Mouse (Mus musculus): ENCODE measurements around the gene Qrich2.
"Not testable (repeated sequence)": the region's sequence is repeated elsewhere in the genome, so short reads cannot be mapped to it uniquely, and the experiment has no call there.

The Qrich2 gene

DNA sequence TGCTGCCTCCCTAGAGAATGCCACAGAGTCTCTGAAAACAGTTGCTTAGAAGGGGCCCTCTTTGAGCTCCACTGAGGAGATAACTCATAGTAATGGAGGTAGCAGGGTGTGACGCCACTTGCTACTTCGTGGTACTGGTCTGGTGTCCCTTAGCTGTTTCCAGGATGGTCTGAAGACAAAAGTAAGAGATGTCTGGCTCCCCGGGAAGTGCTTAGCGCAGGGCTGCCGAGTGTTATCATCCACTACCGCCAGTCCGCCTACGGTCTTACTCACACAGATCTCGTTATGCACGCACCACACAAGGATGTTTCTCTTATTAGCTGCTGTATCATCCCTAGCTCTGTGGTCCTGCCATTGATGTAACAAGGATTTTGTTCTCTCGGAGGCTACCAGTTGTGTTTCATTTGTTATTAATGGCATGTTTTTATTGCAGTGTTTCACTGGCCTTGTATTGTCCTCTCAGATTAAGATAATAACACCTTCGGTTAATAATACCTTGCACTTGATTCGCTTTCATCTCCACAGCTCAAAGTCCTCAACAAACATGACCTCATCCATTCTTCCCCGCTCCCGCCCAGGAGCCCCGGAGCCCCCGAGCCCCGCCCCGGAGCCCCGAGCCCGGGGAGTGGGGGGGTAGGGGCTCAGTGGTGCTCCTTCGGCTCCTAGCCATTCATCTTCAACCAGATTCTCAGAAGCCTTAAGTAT, 35.2 kb downstream of the Qrich2 start:
- DNase-seq (ENCODE audit: low spot score in 2 of 2) = no peak

DNA sequence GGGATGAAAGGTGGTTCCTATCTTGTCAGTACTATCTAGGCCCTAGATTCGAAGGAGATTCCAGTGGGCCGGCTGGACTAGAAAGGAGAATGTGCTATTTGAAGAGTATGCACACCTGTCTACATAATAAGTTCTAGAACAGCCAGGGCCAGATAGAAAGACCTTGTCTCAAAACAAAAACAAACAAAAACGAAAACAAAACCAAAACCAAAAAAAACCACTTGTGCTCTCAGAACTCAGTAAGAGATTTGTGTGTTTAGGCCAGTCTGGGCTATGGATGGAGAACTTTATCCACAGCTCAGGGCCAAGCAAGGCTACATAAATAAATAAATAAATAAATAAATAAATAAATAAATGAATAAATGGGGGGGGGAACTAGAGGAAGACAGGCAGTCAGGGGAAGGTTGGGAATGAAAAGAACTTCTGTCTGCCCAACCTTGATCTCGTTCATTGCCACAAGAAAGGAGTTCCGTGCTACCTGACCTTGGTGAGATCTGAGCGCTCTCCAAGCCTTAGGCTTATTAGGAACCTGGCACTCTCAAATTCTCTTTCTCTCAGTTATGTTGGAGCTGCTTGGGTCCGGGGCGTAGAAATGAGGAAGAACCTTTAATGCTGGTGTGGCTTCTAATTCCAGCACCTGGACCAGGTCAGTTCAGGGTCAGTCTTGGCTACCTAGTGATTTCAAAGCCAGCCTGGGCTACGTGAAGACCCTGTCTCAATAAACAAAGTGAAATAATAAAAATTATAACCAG, 36.0 kb downstream of the Qrich2 start:
- DNase-seq (ENCODE audit: low spot score in 2 of 2) = no peak

DNA sequence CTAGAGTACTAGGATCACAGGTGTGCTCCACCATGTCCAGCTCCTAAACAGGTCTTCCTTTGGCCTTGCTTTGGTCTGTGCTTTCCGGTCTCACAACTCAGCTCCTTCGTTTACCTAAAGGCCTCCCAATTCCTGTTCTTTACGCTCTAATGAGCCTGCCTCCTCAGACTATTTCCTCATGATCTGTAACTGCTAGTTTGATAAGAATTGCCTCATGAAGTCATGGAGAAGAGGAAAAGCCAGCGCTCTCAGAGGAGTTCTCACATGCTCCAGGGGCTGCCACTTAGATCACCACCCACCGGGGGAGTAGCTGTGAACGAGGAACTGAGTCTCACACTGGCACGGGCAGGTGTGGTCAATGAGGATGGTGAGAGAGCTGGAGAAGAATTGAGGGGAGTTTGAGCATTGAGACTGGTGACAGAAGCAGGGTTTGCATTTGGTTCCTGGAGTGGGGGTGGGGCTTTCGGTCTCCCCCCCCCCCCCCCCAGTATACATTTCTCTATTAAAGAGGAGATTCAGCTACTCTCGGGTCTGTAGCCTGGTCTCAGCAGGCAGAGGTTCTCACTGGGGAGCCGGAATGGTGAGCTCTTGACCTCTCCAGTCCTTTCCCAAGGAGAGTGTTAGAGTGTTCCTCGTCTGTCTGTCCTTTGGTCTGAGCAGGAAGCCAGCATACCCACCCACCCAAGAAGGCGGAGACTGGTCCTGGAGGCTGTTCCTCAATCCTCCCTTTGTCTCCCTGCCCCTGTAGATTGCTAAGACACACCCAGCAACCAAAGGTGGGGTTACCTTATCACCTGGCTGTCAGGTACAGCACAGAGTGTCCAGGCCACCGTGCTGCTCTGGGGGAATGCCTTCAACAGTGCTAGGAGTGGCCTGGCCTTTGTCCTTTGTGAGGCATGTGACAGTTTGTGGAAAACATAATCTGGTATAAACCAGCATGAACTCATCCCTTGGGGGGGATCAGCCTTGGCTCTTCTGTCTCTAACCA, 36.9 kb downstream of the Qrich2 start:
- DNase-seq (ENCODE audit: low spot score in 2 of 2) = no peak

DNA sequence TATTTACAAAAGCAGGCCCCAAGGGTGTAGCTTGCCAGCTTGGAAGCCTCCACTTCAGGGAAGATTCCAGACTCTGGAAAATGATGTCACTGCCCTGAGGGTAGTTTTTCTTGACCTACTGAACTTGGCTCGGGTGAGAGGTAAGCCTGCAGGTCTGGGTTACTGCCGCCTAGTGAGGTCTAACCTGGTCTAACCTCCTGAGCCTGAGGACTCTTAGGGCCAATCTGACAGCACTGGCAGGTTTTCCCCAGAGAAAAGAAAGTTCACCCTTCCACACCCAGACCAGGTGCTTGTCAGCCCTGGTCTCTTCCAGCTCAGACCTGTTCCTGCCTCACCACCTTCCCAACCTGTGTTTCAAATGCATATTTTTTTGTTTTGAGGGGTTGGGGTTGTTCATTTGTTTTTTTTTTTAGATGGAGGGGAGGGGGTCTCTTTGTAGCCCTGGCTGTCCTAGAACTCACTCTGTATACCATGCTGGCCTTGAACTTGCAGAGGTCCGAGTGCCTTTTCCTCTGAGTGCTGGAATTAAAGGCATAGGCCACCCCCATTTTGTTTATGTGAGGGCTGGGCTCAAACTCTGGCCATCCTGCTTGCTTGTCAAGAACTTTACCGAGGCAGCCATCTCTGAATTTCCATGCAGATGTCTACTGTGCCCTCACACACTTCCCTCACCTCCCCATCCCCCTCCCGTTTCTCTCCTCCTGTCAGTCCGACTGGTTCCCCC, 39.0 kb downstream of the Qrich2 start:
- no peak for DNase-seq (ENCODE audit: low spot score in 2 of 2)

DNA sequence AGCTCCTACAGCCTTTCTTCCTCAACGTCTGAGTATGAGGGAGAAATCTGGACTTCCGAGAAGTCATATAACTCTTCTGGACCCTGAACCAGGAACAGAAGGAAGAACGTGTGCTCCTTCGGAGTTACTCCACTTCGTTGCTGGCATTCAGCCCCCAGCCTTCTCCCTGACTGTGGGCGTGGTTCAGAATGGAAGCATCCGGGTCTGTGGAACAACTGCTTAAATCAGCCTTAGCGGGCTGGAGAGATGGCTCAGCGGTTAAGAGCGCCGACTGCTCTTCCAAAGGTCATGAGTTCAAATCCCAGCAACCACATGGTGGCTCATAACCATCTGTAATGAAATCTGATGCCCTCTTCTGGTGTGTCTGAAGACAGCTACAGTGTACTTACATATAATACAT, 39.7 kb downstream of the Qrich2 start:
- not testable (repeated sequence) for DNase-seq (ENCODE audit: low spot score in 2 of 2)

DNA sequence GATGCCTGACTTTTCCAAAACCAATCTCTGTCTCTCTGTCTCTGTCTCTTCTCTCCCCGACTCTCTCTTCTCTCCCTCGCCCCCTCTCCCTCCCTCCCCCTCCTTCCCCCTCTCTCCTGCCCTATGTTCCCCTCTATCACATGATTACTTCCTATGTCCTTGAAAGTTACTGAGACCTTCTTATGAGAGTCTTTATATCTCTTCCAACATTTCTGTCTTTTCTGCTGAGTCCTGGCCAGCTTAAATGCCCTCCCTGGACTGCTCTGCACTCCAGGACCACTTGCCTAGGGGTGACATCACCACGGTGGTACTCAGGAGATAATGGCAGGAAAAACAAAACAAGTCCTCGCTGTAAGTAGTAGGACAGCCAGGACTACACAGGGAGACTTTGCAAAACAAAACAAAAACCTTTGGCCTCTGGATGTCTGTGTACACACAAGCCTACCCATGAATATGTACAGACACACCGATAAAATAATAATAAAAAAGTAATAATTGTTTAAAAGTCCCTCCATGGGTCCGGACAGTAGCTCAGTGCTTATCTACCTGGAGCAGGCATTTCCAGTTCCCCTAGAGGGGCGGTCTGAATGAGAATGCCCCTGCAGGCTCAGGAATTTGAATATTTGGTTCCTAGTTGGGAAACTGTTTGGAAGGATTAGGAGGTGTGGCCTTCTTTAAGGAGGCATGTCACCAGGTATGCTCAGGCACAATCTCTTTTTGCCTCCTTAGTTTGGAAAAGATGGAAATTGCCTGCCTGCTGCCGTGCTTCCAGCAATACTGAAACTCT, 41.2 kb downstream of the Qrich2 start:
- DNase-seq (ENCODE audit: low spot score in 2 of 2) = no peak

DNA sequence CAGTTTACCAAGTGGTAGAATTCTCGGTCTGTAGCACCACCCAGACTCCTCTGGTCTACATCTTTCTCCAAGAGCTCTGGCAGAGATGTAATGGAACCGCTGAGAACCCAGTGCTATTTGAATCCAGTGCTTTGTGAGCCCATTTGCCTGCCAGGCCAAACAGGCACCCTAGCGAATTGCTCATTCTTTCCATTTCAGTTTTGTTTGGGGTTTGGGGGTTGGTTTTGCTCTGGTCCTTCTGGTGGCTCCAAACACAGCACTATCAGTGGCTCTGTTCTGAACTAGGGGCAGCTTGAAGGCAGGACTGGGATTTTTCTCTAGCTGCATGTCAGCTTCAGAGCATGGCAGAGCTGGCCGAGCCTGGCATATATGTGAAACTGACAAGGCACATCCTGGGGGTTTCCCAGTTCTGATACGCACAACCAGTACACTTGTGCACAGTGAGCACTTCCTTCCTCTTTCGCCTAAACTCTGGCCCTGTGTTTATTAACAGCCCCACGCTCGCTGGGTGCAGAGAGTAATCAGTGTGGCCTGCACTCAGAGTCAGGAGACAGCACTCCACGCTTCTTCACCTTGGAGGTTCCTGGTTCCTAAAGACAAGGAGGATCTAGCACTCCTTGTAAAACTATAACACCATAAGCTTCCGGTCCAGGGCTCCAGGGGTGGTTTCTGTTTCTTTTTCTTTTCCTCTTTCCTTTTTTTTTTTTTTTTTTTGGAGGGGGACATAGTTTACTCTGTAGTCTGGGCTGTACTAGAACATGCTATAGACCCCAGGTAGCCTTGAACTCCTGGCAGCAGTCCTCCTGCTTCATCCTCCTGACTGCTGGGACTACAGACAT, 42.0 kb downstream of the Qrich2 start:
- DNase-seq (ENCODE audit: low spot score in 2 of 2) = no peak

DNA sequence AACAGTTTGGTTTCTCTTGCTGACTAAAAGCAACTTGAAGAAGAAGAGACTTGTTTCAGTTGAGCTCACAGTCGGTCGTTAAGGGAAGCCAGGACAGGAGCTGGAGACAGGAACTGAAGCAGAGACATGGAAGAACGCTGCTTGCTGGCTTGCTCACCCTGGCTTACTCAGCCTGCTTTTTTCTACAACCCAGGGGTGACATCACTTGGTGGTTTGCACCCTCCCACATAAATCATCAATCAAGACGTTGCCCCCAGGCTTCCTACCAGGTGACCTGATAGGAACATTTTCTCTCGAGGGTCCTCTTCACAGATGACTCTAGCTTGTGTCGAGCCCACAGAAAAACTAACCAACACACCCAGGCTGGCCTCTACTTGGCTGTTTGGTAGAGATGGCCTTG, 42.8 kb downstream of the Qrich2 start:
- DNase-seq (ENCODE audit: low spot score in 2 of 2) = no peak

DNA sequence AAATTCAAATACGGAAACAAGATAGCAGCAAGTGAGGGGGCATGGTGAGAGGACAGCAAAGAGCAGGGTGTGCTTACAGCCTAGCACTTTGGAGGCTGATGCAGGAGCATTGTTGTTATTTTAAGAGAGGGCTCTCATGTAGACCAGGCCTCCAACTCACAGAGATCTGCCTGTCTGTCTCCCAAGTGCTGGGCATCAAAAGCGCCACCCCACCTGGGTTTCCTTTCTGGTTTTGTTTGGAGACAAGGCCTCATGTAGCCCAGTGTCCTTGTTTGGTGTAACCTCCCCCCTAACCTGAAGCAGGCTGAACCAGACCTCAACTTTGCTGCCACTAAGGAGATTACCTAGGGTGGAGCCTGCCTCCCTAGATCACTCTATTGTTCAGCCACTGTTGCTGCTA, 43.5 kb downstream of the Qrich2 start:
- DNase-seq (ENCODE audit: low spot score in 2 of 2) = no peak

DNA sequence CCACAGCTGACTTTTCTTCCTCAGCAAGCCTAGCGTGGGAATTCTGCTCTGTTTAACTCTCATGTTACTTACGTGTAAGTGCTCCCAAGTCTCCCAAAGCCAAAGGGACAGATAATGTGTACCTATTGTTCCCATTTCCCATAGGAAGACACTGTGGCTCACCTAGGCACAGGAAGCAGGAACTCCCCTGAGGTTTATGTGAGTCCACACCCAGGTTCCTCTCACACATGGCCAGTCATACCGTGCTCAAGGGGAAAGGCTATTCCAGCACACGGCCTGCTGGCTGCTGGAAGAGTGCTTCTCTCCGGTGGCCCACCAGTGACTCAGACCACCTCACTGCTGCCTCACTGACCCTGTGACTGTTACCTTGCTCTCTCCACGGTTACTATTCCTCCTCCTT, 44.9 kb downstream of the Qrich2 start:
- no peak for DNase-seq (ENCODE audit: low spot score in 2 of 2)

DNA sequence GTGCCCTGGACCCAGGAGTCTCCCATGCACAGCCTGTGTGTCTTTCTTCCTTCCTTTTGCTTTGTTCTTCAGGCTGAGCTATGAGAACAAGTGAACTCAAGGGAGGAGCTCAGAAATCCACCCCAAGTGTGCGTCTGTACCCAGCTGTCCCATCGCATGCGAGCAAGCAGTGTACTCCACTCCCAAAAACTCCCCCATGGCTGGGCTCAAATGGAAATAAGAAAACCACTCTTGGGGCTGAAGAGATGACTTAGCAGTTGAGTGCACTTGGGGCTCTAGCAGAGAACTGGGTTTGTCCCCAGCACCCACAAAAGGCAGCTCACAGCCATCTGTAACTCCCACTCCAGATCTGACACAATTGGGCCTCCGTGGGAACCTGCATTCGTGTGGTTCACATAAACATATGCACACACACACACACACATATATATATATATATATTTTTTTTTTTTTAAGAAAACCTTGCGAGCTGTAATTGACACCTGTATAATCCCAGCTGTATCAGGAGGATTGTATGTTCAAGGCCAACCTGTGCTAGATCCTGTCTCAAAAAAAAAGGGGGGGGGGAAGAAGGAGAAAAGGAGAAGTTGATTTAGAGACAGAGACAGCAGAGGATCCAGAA, 47.1 kb downstream of the Qrich2 start:
- DNase-seq (ENCODE audit: low spot score in 2 of 2) = no peak

DNA sequence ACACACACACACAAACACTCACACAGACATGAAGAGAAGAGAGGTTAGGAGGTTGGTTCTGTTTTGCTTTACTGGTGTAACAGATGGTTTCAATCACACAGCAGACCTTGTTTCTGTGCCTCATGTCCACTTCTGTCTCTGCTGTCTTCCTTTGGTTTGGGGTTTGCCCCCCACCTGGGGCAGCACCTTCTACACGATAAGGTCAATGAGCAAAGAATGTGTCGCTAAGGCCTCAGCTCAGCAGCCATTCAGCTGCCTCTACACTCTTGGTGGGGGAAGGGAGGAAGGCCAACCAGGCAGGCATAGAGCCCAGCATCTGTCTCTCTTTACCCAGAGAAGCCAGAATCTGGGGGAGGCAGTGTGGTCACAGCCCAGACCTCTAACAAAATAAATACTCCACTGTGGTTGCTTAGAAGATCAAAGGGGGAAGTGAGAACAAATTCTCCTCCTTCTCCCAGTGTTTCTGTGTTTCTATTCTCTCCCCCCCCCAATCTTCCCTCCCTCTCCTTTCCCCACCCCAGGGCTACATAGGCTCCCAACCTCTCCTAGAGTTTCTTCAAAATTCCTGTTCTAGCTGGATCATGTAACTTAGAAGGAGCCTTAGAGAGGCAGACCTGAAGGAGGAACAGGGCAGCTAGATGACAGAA, 47.7 kb downstream of the Qrich2 start:
- no peak for DNase-seq (ENCODE audit: low spot score in 2 of 2)

DNA sequence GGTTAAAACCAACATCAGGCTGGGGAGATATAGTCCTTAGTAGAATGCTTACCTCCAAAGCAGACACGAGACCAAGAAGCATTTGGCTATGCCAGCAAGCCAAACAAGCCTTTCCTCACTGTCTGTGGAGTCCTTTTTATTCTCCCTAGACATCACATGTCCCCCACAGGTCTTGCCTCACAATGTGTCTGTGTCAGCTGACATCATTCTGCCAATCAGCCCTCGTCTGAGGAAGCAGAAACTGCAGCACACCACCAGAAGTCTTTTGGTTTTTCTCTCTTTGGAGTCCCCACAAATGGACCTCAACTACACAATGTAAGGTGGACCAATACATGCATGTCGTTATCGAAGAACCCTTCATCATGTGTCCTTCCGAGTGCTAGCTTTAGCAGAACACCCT, 49.0 kb downstream of the Qrich2 start:
- no peak for DNase-seq (ENCODE audit: low spot score in 2 of 2)

DNA sequence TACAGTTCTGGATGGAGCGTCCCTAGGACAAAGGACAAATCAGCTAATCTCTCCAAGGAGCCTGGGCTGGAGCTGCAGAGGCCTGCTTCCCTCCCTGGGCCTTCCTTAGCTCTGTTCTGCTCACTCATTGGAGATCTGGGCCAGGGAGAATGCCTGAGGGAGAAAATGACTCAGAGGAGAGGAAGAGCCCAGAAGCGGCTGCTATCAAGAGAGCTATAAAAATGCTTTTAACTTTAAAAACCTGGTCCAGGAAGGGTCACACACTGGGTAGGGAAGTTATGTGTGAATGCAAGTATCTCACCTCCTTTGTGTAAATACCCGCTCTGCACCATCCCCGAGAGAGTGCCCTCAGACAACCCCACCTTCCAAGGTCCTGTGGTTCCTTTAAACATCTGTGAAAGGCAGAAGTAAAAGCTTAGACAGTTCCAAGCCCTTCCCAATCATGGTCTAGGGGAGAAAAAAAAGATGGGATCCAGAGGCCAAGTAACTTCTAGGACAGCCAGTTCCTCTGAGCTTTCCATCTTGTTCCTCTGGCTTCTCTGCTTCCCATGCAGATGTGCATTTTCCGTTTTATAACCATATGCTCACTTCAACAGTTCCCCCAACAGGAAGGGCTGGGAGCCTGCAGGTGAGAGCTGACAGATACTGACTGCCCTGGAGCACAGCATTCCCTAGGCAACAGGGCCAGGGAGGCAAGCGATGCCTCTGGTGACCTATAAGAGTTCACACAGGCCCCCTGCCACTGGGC, 49.7 kb downstream of the Qrich2 start:
- DNase-seq (ENCODE audit: low spot score in 2 of 2) = no peak

DNA sequence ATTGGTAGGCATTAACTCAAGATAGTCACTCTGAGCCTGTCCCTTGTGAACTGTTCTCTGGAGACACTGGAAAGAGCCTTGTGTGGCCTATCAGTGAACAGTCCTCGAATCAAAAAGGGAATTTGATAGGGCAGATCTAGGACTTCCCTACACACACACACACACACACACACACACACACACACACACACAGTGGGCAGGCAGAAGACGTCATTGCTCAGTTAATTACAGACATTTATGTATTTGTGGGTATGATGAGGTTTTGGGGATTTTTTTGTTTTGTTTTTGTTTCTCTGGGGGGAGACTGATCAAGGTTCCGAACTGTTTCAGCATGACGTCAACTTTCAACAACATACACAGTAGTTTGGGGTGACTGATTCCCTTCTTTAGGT, 52.4 kb downstream of the Qrich2 start:
- DNase-seq (ENCODE audit: low spot score in 2 of 2) = no peak

DNA sequence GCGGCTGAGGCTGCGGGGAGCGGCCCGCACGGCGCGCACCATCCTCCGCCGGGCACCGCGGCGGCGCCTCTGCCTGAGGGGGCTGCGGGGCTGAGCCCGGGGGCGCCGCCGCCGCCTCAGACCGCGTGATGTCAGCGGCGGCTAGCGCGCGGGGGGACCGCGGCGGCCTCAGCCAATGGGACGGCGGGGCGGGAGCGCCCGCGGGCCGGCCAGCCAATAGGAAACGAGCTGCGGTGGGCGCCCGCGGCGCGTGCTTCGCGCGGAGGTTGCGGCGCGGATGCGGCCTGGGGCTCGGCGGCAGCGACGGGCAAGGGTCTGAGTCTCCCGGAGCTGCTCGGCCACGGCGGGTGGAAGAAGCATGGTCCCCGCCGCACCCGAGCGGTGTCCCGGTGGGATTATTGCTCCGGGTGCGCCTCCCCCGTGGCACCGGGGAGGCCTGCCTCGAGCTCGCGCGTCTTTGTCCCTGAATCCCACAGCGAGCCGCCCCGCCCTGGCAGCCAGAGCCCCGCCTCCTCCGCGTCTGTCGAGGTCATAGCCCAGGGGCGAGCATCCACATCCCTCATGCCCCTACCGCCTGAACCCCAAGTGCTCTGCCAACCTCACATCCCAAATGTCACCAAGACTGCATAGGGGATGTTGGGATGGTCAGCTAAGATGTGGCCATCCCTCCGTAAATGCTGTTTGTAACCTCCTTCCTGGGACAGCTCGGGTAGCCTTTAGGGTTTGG, 53.0 kb downstream of the Qrich2 start, which contains the start of gene Rnf157:
Rnf157 (minus strand) TSS at position 129 of the 727 bp plus-strand sequence.
- DNase-seq (ENCODE audit: low spot score in 2 of 2) = peak; percentile 60 to 69

Measured in urinary bladder, postnatal 36 days (tissue).